ENCODE assay signal across 7 mouse cellular contexts in the genomic region with DNA sequence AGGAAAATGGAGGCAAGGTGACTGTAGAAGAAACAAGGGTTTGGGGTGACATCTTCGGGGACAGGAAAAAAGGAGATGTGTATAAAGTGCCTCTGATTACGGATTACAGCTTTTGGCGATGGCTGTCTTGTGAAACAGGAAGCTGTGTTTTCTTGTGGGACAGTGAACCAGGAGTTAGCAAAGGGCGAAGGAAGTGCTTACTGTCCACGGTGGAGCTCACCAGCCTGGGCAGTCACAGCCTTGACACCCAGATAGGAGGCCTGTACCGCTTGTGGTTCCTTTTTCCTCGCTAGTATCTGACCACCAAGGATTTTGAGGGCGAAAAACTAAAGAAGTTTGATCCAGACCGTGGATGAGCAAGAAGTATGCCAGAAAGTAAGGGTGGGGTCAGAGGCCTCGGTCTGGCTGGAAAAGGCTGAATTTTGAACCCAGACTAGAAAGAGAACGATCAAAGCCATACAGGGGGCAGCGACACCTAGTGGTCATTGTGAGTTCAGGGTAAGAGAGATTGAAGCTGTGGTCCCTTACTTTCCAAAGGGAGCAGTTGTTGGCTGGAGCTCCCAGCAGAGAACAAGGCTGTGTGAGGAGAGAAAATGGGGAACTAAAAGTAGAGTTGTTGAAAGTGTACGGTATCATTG. TPM values are rescaled to one million over a fixed set of nuclear protein-coding genes. Genes with fewer than 3 reads are reported as not detected.
DNase-seq lines count a peak whose midpoint lies in the region; ATAC-seq lines count a peak whose summit lies in the region.

No protein-coding gene starts in this region.

- no peak overlapping the region for H3K4me2 ChIP-seq in midbrain, embryonic 12.5 days (replicated peaks)

- H3K4me3 ChIP-seq in midbrain, embryonic 12.5 days = no peak overlapping the region

- 51% methylated on average over 13 of the region's 13 CpGs for WGBS in midbrain, embryonic 12.5 days

- peak; percentile 77 to 86 for DNase-seq in cerebellum, postnatal 25 days
- DNase-seq in frontal cortex, postnatal 36 days (ENCODE audit: low spot score in 2 of 2) = peak; percentile 67 to 71
- peak; percentile 78 for DNase-seq in left cerebral cortex, postnatal 4 days
- peak; percentile 62 for DNase-seq in skeletal muscle tissue, adult 2 months (ENCODE audit: low read depth, low spot score)

- no peak overlapping the region for H3K9ac ChIP-seq in midbrain, embryonic 12.5 days (replicated peaks)

- no peaks in the 10 kb centered on the region for H3K9me3 ChIP-seq in midbrain, embryonic 12.5 days

- ATAC-seq in activated CD4-positive, CD25-positive, alpha-beta regulatory T cell, adult 4 months = peak; percentile 40
- peak; percentile 62 for ATAC-seq in inflammation-experienced regulatory T-cells, adult 6 months
- peak; percentile 35; the same call in 1 of the 2 replicates for ATAC-seq in midbrain, embryonic 12.5 days (ENCODE audit: low FRiP score, low read depth)

- intact Hi-C loops in left cerebral cortex, postnatal 4 days (cut with DNase I) = no loop called here

- no peaks in the 10 kb centered on the region for H3K27me3 ChIP-seq in midbrain, embryonic 12.5 days

- H3K27ac ChIP-seq in midbrain, embryonic 12.5 days (replicated peaks) = no peak overlapping the region

- H3K36me3 ChIP-seq in midbrain, embryonic 12.5 days = peaks cover 3% of the 10 kb centered on the region; the same call in 1 of the 2 replicates

- H3K4me1 ChIP-seq in midbrain, embryonic 12.5 days = peaks cover 7% of the 10 kb centered on the region

RNA-seq across cellular contexts. Expression of gene Gng10, which starts 1.7 kb away (rescaled TPM):
- 100 to 1,000 TPM; 173 to 174 TPM for polyA plus RNA-seq in activated CD4-positive, CD25-positive, alpha-beta regulatory T cell, adult 4 months (2017; shearing (Covaris generic))
- polyA plus RNA-seq in inflammation-experienced regulatory T-cells, adult 6 months (2017; shearing (Covaris generic)) = 100 to 1,000 TPM; 134 to 204 (median 170) TPM
- 100 to 1,000 TPM; 145 to 167 TPM for total RNA-seq in left cerebral cortex, postnatal 4 days (2021)
- 75.8 and 88.8 TPM in 2 replicates for polyA plus RNA-seq in midbrain, embryonic 12.5 days (2016; fragmentation: Nextera tagmentation; extraction: Ambion mirVana)

RNA-seq across cellular contexts. Expression of gene Gm20503, which starts 33.6 kb away (rescaled TPM):
- polyA plus RNA-seq in activated CD4-positive, CD25-positive, alpha-beta regulatory T cell, adult 4 months (2017; shearing (Covaris generic)) = not detected
- not detected for polyA plus RNA-seq in inflammation-experienced regulatory T-cells, adult 6 months (2017; shearing (Covaris generic))
- 1 to 10 TPM in 1 of 2 experiments, not detected in 1; 2.3 TPM for total RNA-seq in left cerebral cortex, postnatal 4 days (2021)
- polyA plus RNA-seq in midbrain, embryonic 12.5 days (2016; fragmentation: Nextera tagmentation; extraction: Ambion mirVana) = 8.4 and 10.3 TPM in 2 replicates

RNA-seq across cellular contexts. Expression of gene Dnajc25, which starts 41.7 kb away (rescaled TPM):
- 1 to 10 TPM in 1 of 2 experiments, under 1 TPM in 1; 0.56 to 1.0 TPM for polyA plus RNA-seq in activated CD4-positive, CD25-positive, alpha-beta regulatory T cell, adult 4 months (2017; shearing (Covaris generic))
- 1 to 10 TPM in 1 of 3 experiments, under 1 TPM in 2; 0.64 to 1.1 (median 0.91) TPM for polyA plus RNA-seq in inflammation-experienced regulatory T-cells, adult 6 months (2017; shearing (Covaris generic))
- total RNA-seq in left cerebral cortex, postnatal 4 days (2021) = 1 to 10 TPM; 8.4 to 8.8 TPM
- polyA plus RNA-seq in midbrain, embryonic 12.5 days (2016; fragmentation: Nextera tagmentation; extraction: Ambion mirVana) = 6.5 and 10.1 TPM in 2 replicates

RNA-seq across cellular contexts. Expression of gene Ptgr1, which starts 49.7 kb away (rescaled TPM):
- polyA plus RNA-seq in activated CD4-positive, CD25-positive, alpha-beta regulatory T cell, adult 4 months (2017; shearing (Covaris generic)) = under 1 TPM; 0.62 to 0.80 TPM
- under 1 TPM in 2 of 3 experiments, not detected in 1; 0.34 to 0.67 TPM for polyA plus RNA-seq in inflammation-experienced regulatory T-cells, adult 6 months (2017; shearing (Covaris generic))
- 1 to 10 TPM; 5.4 to 6.2 TPM for total RNA-seq in left cerebral cortex, postnatal 4 days (2021)
- polyA plus RNA-seq in midbrain, embryonic 12.5 days (2016; fragmentation: Nextera tagmentation; extraction: Ambion mirVana) = 11.4 and 12.0 TPM in 2 replicates
